Mouse (Mus musculus): Measurements from ENCODE around the gene Ahctf1. TPM values are rescaled to one million over a fixed set of nuclear protein-coding genes. Genes with fewer than 3 reads are reported as not detected.
A peak's percentile ranks its signal among the peaks of the same experiment; 100 is the strongest.

Gene Ahctf1
- 29.1 and 30.1 TPM in 2 replicates for polyA plus RNA-seq (2015; fragmentation: Nextera tagmentation; extraction: Ambion mirVana)

- Histone ChIP-seq H3K36me3 (peaks cover 9% of the 10 kb centered on the region), H3K27ac (peak within 1 kb of the TSS; percentile 99), H3K4me3 (peak within 1 kb of the TSS; percentile 83), H3K27me3 (no peaks in the 10 kb centered on the region), H3K9ac (peak within 1 kb of the TSS; percentile 94), H3K4me2 (peak within 1 kb of the TSS; percentile 67), H3K4me1 (peaks cover 20% of the 10 kb centered on the region), H3K9me3 (no peaks in the 10 kb centered on the region)
- under 1% methylated on average over 56 of the region's 56 CpGs for WGBS
- ATAC-seq (ENCODE audit: insufficient number of reproducible peaks, insufficient read depth, low FRiP score, low TSS enrichment, low read depth), result peak; percentile 99
Measured at GRCm38 (mm10) chr1:179803513-179804139, at the start of gene Ahctf1. Gene Ahctf1, minus strand, starts transcription at chr1:179803680.

- Histone ChIP-seq H3K4me3 (peak overlapping the region; percentile 43), H3K9ac (peak overlapping the region; percentile 78), H3K4me1 (peaks cover 6% of the 10 kb centered on the region; the same call in 1 of the 2 replicates), H3K4me2 (peak overlapping the region; percentile 66), H3K27ac (peak overlapping the region; percentile 74), H3K36me3 (no peaks in the 10 kb centered on the region), H3K9me3 (no peaks in the 10 kb centered on the region), H3K27me3 (no peaks in the 10 kb centered on the region)
- peak; percentile 60; the same call in 1 of the 2 replicates for ATAC-seq (ENCODE audit: insufficient number of reproducible peaks, insufficient read depth, low FRiP score, low TSS enrichment, low read depth)
- WGBS, result 2% methylated on average over 20 of the region's 20 CpGs
Measured at GRCm38 (mm10) chr1:179847759-179848389, 44.4 kb upstream of the Ahctf1 start.

GRCm38 (mm10) chr1:179847173-179847572 is 43.7 kb upstream of the Ahctf1 start:
- Histone ChIP-seq H3K36me3 (no peaks in the 10 kb centered on the region), H3K9me3 (no peaks in the 10 kb centered on the region), H3K4me3 (no peak overlapping the region), H3K27me3 (no peaks in the 10 kb centered on the region), H3K4me2 (no peak overlapping the region; the same call in 1 of the 2 replicates), H3K27ac (no peak overlapping the region), H3K4me1 (peaks cover 8% of the 10 kb centered on the region), H3K9ac (no peak overlapping the region)
- 54% methylated on average over 7 of the region's 7 CpGs for WGBS
- ATAC-seq (ENCODE audit: insufficient number of reproducible peaks, insufficient read depth, low FRiP score, low TSS enrichment, low read depth), result no peak

- no peak overlapping the region for H3K9ac ChIP-seq
- ATAC-seq (ENCODE audit: insufficient number of reproducible peaks, insufficient read depth, low FRiP score, low TSS enrichment, low read depth), result no peak
- H3K4me2 ChIP-seq, result no peak overlapping the region
- H3K27me3 ChIP-seq, result no peaks in the 10 kb centered on the region
- H3K36me3 ChIP-seq, result no peaks in the 10 kb centered on the region
- H3K27ac ChIP-seq, result no peak overlapping the region
- 81% methylated on average over 16 of the region's 16 CpGs for WGBS
- H3K4me1 ChIP-seq, result peaks cover 8% of the 10 kb centered on the region
- H3K4me3 ChIP-seq, result no peak overlapping the region
- no peaks in the 10 kb centered on the region for H3K9me3 ChIP-seq
Measured at GRCm38 (mm10) chr1:179845832-179846499, 42.5 kb upstream of the Ahctf1 start.

- Histone ChIP-seq H3K36me3 (no peaks in the 10 kb centered on the region), H3K9ac (no peak overlapping the region), H3K27me3 (no peaks in the 10 kb centered on the region), H3K9me3 (no peaks in the 10 kb centered on the region), H3K4me2 (no peak overlapping the region), H3K4me3 (no peak overlapping the region), H3K4me1 (peaks cover 8% of the 10 kb centered on the region), H3K27ac (no peak overlapping the region)
- 8% methylated on average over 5 of the region's 5 CpGs for WGBS
- ATAC-seq (ENCODE audit: insufficient number of reproducible peaks, insufficient read depth, low FRiP score, low TSS enrichment, low read depth), result no peak
Measured at GRCm38 (mm10) chr1:179844894-179845293, 41.4 kb upstream of the Ahctf1 start.

- H3K27ac ChIP-seq, result no peak overlapping the region
- no peak overlapping the region for H3K4me2 ChIP-seq
- no peak overlapping the region for H3K4me3 ChIP-seq
- WGBS, result 63% methylated on average over 3 of the region's 3 CpGs
- H3K4me1 ChIP-seq, result peaks cover 8% of the 10 kb centered on the region
- H3K9me3 ChIP-seq, result no peaks in the 10 kb centered on the region
- ATAC-seq (ENCODE audit: insufficient number of reproducible peaks, insufficient read depth, low FRiP score, low TSS enrichment, low read depth), result no peak
- H3K36me3 ChIP-seq, result no peaks in the 10 kb centered on the region
- no peak overlapping the region for H3K9ac ChIP-seq
- H3K27me3 ChIP-seq, result no peaks in the 10 kb centered on the region
Measured at GRCm38 (mm10) chr1:179843981-179844380, 40.5 kb upstream of the Ahctf1 start.

GRCm38 (mm10) chr1:179842568-179842967 is 39.1 kb upstream of the Ahctf1 start:
- ATAC-seq (ENCODE audit: insufficient number of reproducible peaks, insufficient read depth, low FRiP score, low TSS enrichment, low read depth), result no peak

GRCm38 (mm10) chr1:179836426-179837404 is 33.2 kb upstream of the Ahctf1 start:
- 86% methylated on average over 7 of the region's 7 CpGs for WGBS

More at GRCm38 (mm10) chr1:179842568-179842967, 39.1 kb upstream of the Ahctf1 start:
- Histone ChIP-seq H3K27me3 (no peaks in the 10 kb centered on the region), H3K9me3 (no peaks in the 10 kb centered on the region), H3K27ac (no peak overlapping the region), H3K4me2 (no peak overlapping the region), H3K9ac (no peak overlapping the region), H3K36me3 (no peaks in the 10 kb centered on the region), H3K4me3 (no peak overlapping the region), H3K4me1 (peaks cover 2% of the 10 kb centered on the region; the same call in 1 of the 2 replicates)
- WGBS, result 82% methylated on average over 7 of the region's 7 CpGs

GRCm38 (mm10) chr1:179835753-179836425 is 32.4 kb upstream of the Ahctf1 start:
- Histone ChIP-seq H3K9ac (no peak overlapping the region), H3K4me2 (no peak overlapping the region), H3K36me3 (no peaks in the 10 kb centered on the region), H3K27me3 (no peaks in the 10 kb centered on the region), H3K9me3 (peaks cover 9% of the 10 kb centered on the region), H3K27ac (no peak overlapping the region), H3K4me1 (no peaks in the 10 kb centered on the region), H3K4me3 (no peak overlapping the region)
- no peak for ATAC-seq (ENCODE audit: insufficient number of reproducible peaks, insufficient read depth, low FRiP score, low TSS enrichment, low read depth)
- WGBS, result 83% methylated on average over 1 of the region's 1 CpGs

More at GRCm38 (mm10) chr1:179836426-179837404, 33.2 kb upstream of the Ahctf1 start:
- H3K9ac ChIP-seq, result no peak overlapping the region
- H3K9me3 ChIP-seq, result peaks cover 9% of the 10 kb centered on the region
- H3K4me3 ChIP-seq, result no peak overlapping the region
- no peaks in the 10 kb centered on the region for H3K4me1 ChIP-seq
- ATAC-seq (ENCODE audit: insufficient number of reproducible peaks, insufficient read depth, low FRiP score, low TSS enrichment, low read depth), result no peak
- H3K36me3 ChIP-seq, result no peaks in the 10 kb centered on the region
- H3K27me3 ChIP-seq, result no peaks in the 10 kb centered on the region
- no peak overlapping the region for H3K27ac ChIP-seq
- H3K4me2 ChIP-seq, result no peak overlapping the region

GRCm38 (mm10) chr1:179833596-179833995 is 30.1 kb upstream of the Ahctf1 start:
- no peak for ATAC-seq (ENCODE audit: insufficient number of reproducible peaks, insufficient read depth, low FRiP score, low TSS enrichment, low read depth)
- Histone ChIP-seq H3K4me1 (no peaks in the 10 kb centered on the region), H3K27ac (no peak overlapping the region), H3K27me3 (no peaks in the 10 kb centered on the region), H3K9me3 (peaks cover 9% of the 10 kb centered on the region), H3K36me3 (no peaks in the 10 kb centered on the region), H3K4me2 (no peak overlapping the region), H3K9ac (no peak overlapping the region), H3K4me3 (no peak overlapping the region)
- WGBS, result 73% methylated on average over 1 of the region's 1 CpGs

Measured in embryonic facial prominence, embryonic 13.5 days (tissue).